Mouse (Mus musculus) heart, embryonic 13.5 days (tissue): Measurements from ENCODE around the gene Pnldc1. TPM values are rescaled to one million over a fixed set of nuclear protein-coding genes. Genes with fewer than 3 reads are reported as not detected.

Experiments
- microRNA-seq: library from miRNA; unstranded; fragments of <30 nt; microRNA quantifications from one replicate; pipeline ENCODE4, GENCODE M21; 2016
- polyA plus RNA-seq: library from polyadenylated mRNA; unstranded; fragments of >200 nt; fragmentation: Nextera tagmentation; extraction: Ambion mirVana; gene quantifications from 2 replicates; pipeline ENCODE4 v1.2.1, GENCODE M21; 2015

Gene Pnldc1
- polyA plus RNA-seq, 1 experiment from 2014 or later = 1.0 TPM

Small RNA genes within 50 kb of the gene (microRNA-seq; reads per million reads assigned to microRNA genes)
- gene Gm24085 = not detected

Other genes starting within 250 kb of the Pnldc1 start
- 12.0 and 15.1 TPM in 2 replicates for gene Slc22a1, start 234.4 kb downstream of the Pnldc1 start, polyA plus RNA-seq
- gene Igf2r, start 140.6 kb downstream of the Pnldc1 start, polyA plus RNA-seq = 142 and 143 TPM in 2 replicates
- 0.25 and 0.31 TPM in 2 replicates for gene Mas1, start 42.1 kb downstream of the Pnldc1 start, polyA plus RNA-seq
- gene Mrgprh, start 34.2 kb downstream of the Pnldc1 start, polyA plus RNA-seq = 0.14 TPM in 1 of 2 replicates, not detected in the other
- gene Tcp1, start 5.5 kb upstream of the Pnldc1 start, polyA plus RNA-seq = 315 and 348 TPM in 2 replicates
- 166 and 194 TPM in 2 replicates for gene Mrpl18, start 6.1 kb upstream of the Pnldc1 start, polyA plus RNA-seq
- 0.13 and 0.47 TPM in 2 replicates for gene Acat3, start 30.4 kb upstream of the Pnldc1 start, polyA plus RNA-seq
- 48.9 and 50.9 TPM in 2 replicates for gene Acat2, start 50.5 kb upstream of the Pnldc1 start, polyA plus RNA-seq
- gene Wtap, start 83.9 kb upstream of the Pnldc1 start, polyA plus RNA-seq = 80.5 and 87.0 TPM in 2 replicates
- gene Sod2, start 96.6 kb upstream of the Pnldc1 start, polyA plus RNA-seq = 305 and 354 TPM in 2 replicates
- 0.13 TPM in 1 of 2 replicates, not detected in the other for gene Gpr31b, start 142.1 kb upstream of the Pnldc1 start, polyA plus RNA-seq
- gene Tcp10b, start 150.9 kb upstream of the Pnldc1 start, polyA plus RNA-seq = 0.11 TPM in 1 of 2 replicates, not detected in the other
- not detected in 2 replicates for gene Unc93a, start 221.6 kb upstream of the Pnldc1 start, polyA plus RNA-seq